ENCODE assay signal across 26 mouse cellular contexts in the genomic region with DNA sequence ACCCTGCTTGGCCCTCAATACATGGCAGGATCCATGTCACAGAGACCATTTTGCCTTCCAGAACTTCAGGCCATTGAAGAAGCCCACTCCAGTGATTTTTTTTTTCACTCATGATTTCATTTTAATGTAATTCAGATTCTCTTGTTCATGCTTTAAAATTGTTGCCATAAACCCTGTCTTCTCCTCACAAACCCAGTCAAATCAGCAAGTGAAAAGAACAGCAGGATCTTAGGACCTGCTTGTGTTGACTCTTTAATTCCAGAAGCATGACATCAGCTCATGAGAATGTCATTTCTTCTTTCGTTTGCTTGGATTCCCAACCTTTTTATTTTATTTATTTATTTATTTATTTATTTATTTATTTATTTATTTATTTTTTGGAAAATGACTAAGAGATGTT.
"Had no signal": no experiment of that assay in that cellular context is flagged by ENCODE, and none has a peak within 500 bp of the region (broad histone marks: within the 10 kb centered on the region; RNA-seq: fewer than 3 reads in every experiment).

No protein-coding gene starts in this region.

- H3K9ac ChIP-seq: embryonic facial prominence, embryonic 12.5 days; embryonic facial prominence, embryonic 13.5 days; embryonic facial prominence, embryonic 15.5 days; forebrain, embryonic 12.5 days; forebrain, embryonic 13.5 days; forebrain, embryonic 15.5 days; forebrain, postnatal 0 days had no signal

- H3K9me3 ChIP-seq: embryonic facial prominence, embryonic 12.5 days; embryonic facial prominence, embryonic 13.5 days; embryonic facial prominence, embryonic 15.5 days; forebrain, embryonic 10.5 days; forebrain, embryonic 13.5 days; forebrain, embryonic 15.5 days had no signal

- H3K27me3 ChIP-seq: embryonic facial prominence, embryonic 12.5 days; embryonic facial prominence, embryonic 13.5 days; embryonic facial prominence, embryonic 15.5 days; forebrain, embryonic 12.5 days; forebrain, embryonic 13.5 days; forebrain, embryonic 15.5 days had no signal

- H3K4me2 ChIP-seq: embryonic facial prominence, embryonic 12.5 days; embryonic facial prominence, embryonic 13.5 days; embryonic facial prominence, embryonic 15.5 days; forebrain, embryonic 12.5 days; forebrain, embryonic 13.5 days; forebrain, embryonic 15.5 days had no signal

- H3K4me1 ChIP-seq: embryonic facial prominence, embryonic 10.5 days; embryonic facial prominence, embryonic 12.5 days; embryonic facial prominence, embryonic 13.5 days; embryonic facial prominence, embryonic 15.5 days; forebrain, embryonic 10.5 days; forebrain, embryonic 12.5 days; forebrain, embryonic 13.5 days; forebrain, embryonic 15.5 days had no signal

- DNase-seq: cerebellum, adult 9-10 months; cerebellum, adult 9-11 months; cerebellum, postnatal 10 days; cerebellum, postnatal 14 days; cerebellum, postnatal 25 days; cerebellum, postnatal 36 days; embryo, embryonic 11 days; forebrain, postnatal 0 days; gastrocnemius, adult 2 months; gastrocnemius, postnatal 10 days; gastrocnemius, postnatal 14 days; gastrocnemius, postnatal 25 days; gastrocnemius, postnatal 36 days; heart, adult 11 months; heart, adult 18-20 months; heart, adult 2 months had no signal

- H3K27ac ChIP-seq: embryonic facial prominence, embryonic 10.5 days; embryonic facial prominence, embryonic 12.5 days; embryonic facial prominence, embryonic 13.5 days; embryonic facial prominence, embryonic 15.5 days; forebrain, embryonic 10.5 days; forebrain, embryonic 12.5 days; forebrain, embryonic 13.5 days; forebrain, embryonic 15.5 days; gastrocnemius, adult 2 months; heart, adult 2 months had no signal

- ATAC-seq: forebrain, embryonic 13.5 days; forebrain, embryonic 14.5 days; forebrain, embryonic 15.5 days; forebrain, postnatal 0 days had no signal

- H3K4me3 ChIP-seq: embryonic facial prominence, embryonic 10.5 days; embryonic facial prominence, embryonic 12.5 days; embryonic facial prominence, embryonic 13.5 days; embryonic facial prominence, embryonic 15.5 days; erythroblast, embryonic 14.5 days; forebrain, embryonic 10.5 days; forebrain, embryonic 12.5 days; forebrain, embryonic 13.5 days; forebrain, embryonic 15.5 days; gastrocnemius, adult 2 months; heart, adult 2 months had no signal

- H3K36me3 ChIP-seq: embryonic facial prominence, embryonic 10.5 days; embryonic facial prominence, embryonic 12.5 days; embryonic facial prominence, embryonic 13.5 days; embryonic facial prominence, embryonic 15.5 days; forebrain, embryonic 10.5 days; forebrain, embryonic 12.5 days; forebrain, embryonic 15.5 days had no signal
